Mouse (Mus musculus) kidney, embryonic 14.5 days (tissue): Measurements from ENCODE around the gene Agap3. TPM values are rescaled to one million over a fixed set of nuclear protein-coding genes. Genes with fewer than 3 reads are reported as not detected.
A peak's percentile ranks its signal among the peaks of the same experiment; 100 is the strongest.

Experiments
- ATAC-seq: fragments of 200-750 bp; cut with Nextera tagmentation; 2 replicates; pipeline ENCODE4 v1.8.0; 2017; ENCODE audit warnings: moderate number of reproducible peaks, mild to moderate bottlenecking, moderate TSS enrichment, moderate library complexity; ENCODE audit not compliant: low FRiP score, low TSS enrichment
- H3K27ac ChIP-seq: fragments of 300-500 bp; sonication (generic); 2 replicates; pipeline ENCODE4 v1.5.1; 2014; ENCODE audit warnings: low read depth, mild to moderate bottlenecking, low read length, moderate library complexity, mixed read lengths
- H3K27me3 ChIP-seq: fragments of 300-500 bp; sonication (generic); 2 replicates; pipeline ENCODE4 v1.6.1; 2014; ENCODE audit warnings: mild to moderate bottlenecking, low read length; ENCODE audit not compliant: control insufficient read depth, insufficient read depth
- H3K36me3 ChIP-seq: fragments of 300-500 bp; sonication (generic); 2 replicates; pipeline ENCODE4 v1.6.1; 2014; ENCODE audit warnings: low read length, mixed read lengths; ENCODE audit not compliant: control insufficient read depth, insufficient read depth
- H3K4me1 ChIP-seq: fragments of 300-500 bp; sonication (generic); 2 replicates; pipeline ENCODE4 v1.6.1; 2014; ENCODE audit warnings: low read length, mixed read lengths; ENCODE audit not compliant: control insufficient read depth, insufficient read depth
- H3K4me2 ChIP-seq: fragments of 300-500 bp; sonication (generic); replicated peaks from 2 replicates; pipeline ENCODE4 v1.6.1; 2014; ENCODE audit warnings: low read depth, mild to moderate bottlenecking, low read length
- H3K4me3 ChIP-seq: fragments of 300-500 bp; sonication (generic); 2 replicates; pipeline ENCODE4 v1.5.1; 2014; ENCODE audit warnings: mild to moderate bottlenecking, low read length
- H3K9ac ChIP-seq: fragments of 300-500 bp; sonication (generic); 2 replicates; pipeline ENCODE4 v1.6.1; 2014; ENCODE audit warnings: low read depth, mild to moderate bottlenecking, low read length, moderate library complexity
- H3K9me3 ChIP-seq: fragments of 300-500 bp; sonication (generic); 2 replicates; pipeline ENCODE4 v1.6.1; 2016; ENCODE audit warnings: low read length; ENCODE audit not compliant: control insufficient read depth
- WGBS: fragments of 180-500 bp; shearing (Covaris S2); extraction: QIAGEN DNeasy Blood & Tissue Kit; methylation state at CpG from one replicate; pipeline ENCODE4 v1.1.7; 2014; 5-methylcytosine and 5-hydroxymethylcytosine counted together
- polyA plus RNA-seq: library from polyadenylated mRNA; unstranded; fragments of >200 nt; fragmentation: Nextera tagmentation; extraction: Ambion mirVana; gene quantifications from 2 replicates; pipeline ENCODE4 v1.2.1, GENCODE M21; 2014

Agap3 gene
- polyA plus RNA-seq, 1 experiment from 2014 or later, result 24.7 TPM

DNA sequence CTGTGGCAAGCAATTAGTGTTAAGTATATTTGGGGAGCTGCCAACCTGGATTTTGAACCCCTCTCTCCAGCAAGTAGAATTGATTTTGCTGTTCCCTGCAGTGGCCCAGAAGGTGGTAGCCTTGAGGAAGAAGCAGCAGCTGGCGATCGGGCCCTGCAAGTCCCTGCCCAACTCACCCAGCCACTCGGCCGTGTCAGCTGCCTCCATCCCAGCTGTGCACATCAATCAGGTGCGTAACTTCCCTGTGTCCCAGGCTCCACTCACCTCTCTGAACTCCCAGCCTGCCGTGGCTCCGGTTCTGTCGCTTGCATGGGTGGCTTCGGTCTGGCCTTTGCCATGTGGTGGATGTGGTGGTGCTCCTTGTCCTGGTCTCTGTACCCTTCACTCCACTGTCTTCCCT lies 25.9 kb downstream of the Agap3 start:
- no peak overlapping the region for H3K4me3 ChIP-seq
- no peak overlapping the region for H3K9ac ChIP-seq
- H3K4me2 ChIP-seq, result no peak overlapping the region
- H3K36me3 ChIP-seq, result peaks cover 62% of the 10 kb centered on the region
- no peak for ATAC-seq
- H3K4me1 ChIP-seq, result peaks cover 14% of the 10 kb centered on the region; the same call in 1 of the 2 replicates
- WGBS, result 45% methylated on average over 9 of the region's 9 CpGs
- H3K27me3 ChIP-seq, result peaks cover 6% of the 10 kb centered on the region; the same call in 1 of the 2 replicates
- H3K9me3 ChIP-seq, result no peaks in the 10 kb centered on the region
- H3K27ac ChIP-seq, result no peak overlapping the region

GRCm38 (mm10) chr5:24481647-24482046 lies 29.7 kb downstream of the Agap3 start:
- Histone ChIP-seq H3K27ac (no peak overlapping the region), H3K9ac (0 out of 2 replicates have a peak overlapping the region, but pooled peaks have one; percentile 8), H3K4me1 (peaks cover 7% of the 10 kb centered on the region; the same call in 1 of the 2 replicates), H3K27me3 (no peaks in the 10 kb centered on the region), H3K36me3 (peaks cover 75% of the 10 kb centered on the region), H3K9me3 (no peaks in the 10 kb centered on the region), H3K4me3 (no peak overlapping the region), H3K4me2 (no peak overlapping the region)
- WGBS, result 8% methylated on average over 4 of the region's 4 CpGs
- ATAC-seq, result peak; percentile 40; the same call in 1 of the 2 replicates

DNA sequence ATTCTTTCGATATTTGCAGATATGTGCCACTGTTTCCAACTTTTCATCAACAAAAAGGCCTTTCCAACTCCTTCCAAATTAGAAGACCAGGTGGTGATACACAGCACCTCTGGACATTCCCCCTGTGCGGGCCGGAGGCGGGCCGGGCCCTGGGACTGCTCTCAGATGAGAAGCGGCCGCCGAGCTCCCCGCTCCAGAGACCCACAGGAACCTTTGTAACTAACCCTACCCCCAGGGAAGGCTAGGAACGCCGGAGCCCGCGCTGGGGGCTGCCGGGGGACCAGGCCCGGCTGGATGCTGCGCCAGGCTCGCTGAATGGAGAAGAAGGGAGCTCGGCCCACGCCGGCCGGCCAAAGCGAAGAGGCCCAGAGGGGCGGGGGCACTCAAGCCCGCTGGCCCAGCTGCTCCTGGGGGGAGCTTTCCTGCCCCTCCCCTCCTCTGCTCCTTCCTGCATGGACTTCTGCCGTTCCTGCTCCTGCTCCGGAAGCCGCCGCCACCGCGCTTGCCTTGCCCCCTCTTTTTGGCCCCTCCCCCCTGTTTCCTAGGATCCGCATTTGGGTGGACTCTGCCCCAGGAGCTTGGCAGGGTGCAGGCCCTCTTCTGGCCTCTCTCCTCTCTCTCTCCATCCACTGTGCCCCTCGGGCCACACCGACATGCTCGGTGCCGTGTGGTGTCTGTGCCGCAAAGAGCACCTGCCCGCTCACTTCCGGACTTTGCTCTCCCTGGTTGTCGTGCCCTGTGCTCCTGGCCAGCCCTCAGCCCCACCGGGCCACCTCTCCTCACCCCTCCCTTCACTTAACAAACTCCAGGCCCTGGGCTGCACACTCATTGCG lies 30.5 kb downstream of the Agap3 start:
- Histone ChIP-seq H3K36me3 (peaks cover 74% of the 10 kb centered on the region), H3K4me2 (no peak overlapping the region), H3K4me3 (no peak overlapping the region), H3K9me3 (no peaks in the 10 kb centered on the region), H3K9ac (no peak overlapping the region), H3K27me3 (no peaks in the 10 kb centered on the region), H3K4me1 (peaks cover 7% of the 10 kb centered on the region; the same call in 1 of the 2 replicates), H3K27ac (peak overlapping the region; percentile 12)
- peak; percentile 41 for ATAC-seq
- WGBS, result 60% methylated on average over 41 of the region's 41 CpGs

DNA sequence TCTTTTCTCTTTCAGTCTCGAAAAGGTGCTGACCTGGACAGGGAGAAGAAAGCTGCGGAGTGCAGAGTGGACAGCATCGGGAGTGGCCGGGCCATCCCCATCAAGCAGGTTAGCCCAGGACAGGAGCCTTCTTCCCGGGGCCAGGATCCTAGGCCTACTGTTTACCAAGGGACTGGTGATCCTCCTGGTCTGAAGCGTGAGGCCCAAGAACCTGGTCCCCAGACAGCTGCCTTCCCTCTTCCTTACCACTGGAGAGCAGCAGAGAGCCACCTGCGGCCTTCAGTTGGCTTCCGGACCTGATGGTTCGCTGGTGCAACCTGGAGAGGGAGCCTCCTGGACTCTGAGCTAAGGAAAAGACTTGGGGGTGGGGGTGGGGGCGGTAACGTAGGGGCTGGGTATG lies 31.3 kb downstream of the Agap3 start:
- Histone ChIP-seq H3K27me3 (no peaks in the 10 kb centered on the region), H3K4me1 (peaks cover 7% of the 10 kb centered on the region; the same call in 1 of the 2 replicates), H3K27ac (peak overlapping the region; percentile 12; the same call in 1 of the 2 replicates), H3K4me3 (no peak overlapping the region), H3K9ac (peak overlapping the region; percentile 18; the same call in 1 of the 2 replicates), H3K36me3 (peaks cover 74% of the 10 kb centered on the region), H3K9me3 (no peaks in the 10 kb centered on the region), H3K4me2 (no peak overlapping the region)
- ATAC-seq, result peak; percentile 24
- WGBS, result 24% methylated on average over 11 of the region's 11 CpGs

DNA sequence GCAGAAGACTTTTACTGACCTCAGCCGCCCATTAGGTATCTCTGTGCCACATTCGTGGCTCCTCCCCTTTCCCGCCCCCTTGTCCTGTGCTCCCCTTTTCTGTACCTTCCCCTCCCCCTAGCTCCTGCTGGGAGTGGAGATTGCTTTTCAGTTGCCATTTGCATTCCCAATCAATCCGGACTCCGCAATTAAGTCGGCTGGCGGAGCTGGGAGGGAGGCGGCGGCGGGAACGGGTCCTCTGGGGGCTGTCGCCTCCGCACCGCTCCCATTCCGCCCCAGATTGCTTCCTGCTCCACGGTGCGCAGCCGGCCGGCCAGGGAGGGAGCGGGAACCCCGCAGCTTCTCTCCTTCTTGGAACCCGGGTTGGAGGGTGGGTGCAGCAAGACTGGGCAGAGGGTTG lies 33.0 kb downstream of the Agap3 start:
- no peak for ATAC-seq
- H3K4me1 ChIP-seq, result peaks cover 7% of the 10 kb centered on the region; the same call in 1 of the 2 replicates
- 24% methylated on average over 22 of the region's 22 CpGs for WGBS
- no peaks in the 10 kb centered on the region for H3K9me3 ChIP-seq
- H3K36me3 ChIP-seq, result peaks cover 74% of the 10 kb centered on the region
- H3K4me3 ChIP-seq, result peak overlapping the region; percentile 17; the same call in 1 of the 2 replicates
- no peak overlapping the region; the same call in 1 of the 2 replicates for H3K9ac ChIP-seq
- H3K27ac ChIP-seq, result no peak overlapping the region
- H3K27me3 ChIP-seq, result no peaks in the 10 kb centered on the region
- H3K4me2 ChIP-seq, result peak overlapping the region; percentile 31

DNA sequence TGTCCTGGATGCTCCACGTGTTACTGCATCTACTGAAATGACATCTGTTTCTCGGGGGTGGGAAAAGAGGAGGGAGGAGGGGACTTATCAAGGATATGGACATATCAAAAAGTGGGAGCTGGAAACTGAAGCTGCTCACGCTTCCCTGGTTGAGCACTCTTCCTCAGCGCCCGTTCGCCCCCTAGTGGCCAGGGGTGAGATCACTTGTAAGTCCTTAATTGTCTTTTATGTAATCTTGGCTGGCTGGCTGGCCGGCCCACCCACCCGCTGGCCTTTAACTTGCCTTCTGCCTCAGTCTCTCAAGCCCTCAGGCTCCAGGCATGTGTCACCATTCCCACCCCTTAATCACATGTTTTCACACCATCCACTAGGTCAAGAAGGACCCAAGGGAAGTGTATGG lies 34.1 kb downstream of the Agap3 start:
- 3% methylated on average over 8 of the region's 8 CpGs for WGBS
- H3K9ac ChIP-seq, result no peak overlapping the region
- H3K4me3 ChIP-seq, result no peak overlapping the region
- no peak overlapping the region for H3K4me2 ChIP-seq
- H3K27ac ChIP-seq, result no peak overlapping the region
- no peaks in the 10 kb centered on the region for H3K9me3 ChIP-seq
- peaks cover 7% of the 10 kb centered on the region; the same call in 1 of the 2 replicates for H3K4me1 ChIP-seq
- ATAC-seq, result no peak
- peaks cover 74% of the 10 kb centered on the region for H3K36me3 ChIP-seq
- no peaks in the 10 kb centered on the region for H3K27me3 ChIP-seq

GRCm38 (mm10) chr5:24486738-24487137 lies 34.8 kb downstream of the Agap3 start:
- H3K4me2 ChIP-seq, result no peak overlapping the region
- H3K4me3 ChIP-seq, result no peak overlapping the region
- WGBS, result 90% methylated on average over 5 of the region's 5 CpGs
- no peak overlapping the region for H3K9ac ChIP-seq
- peaks cover 75% of the 10 kb centered on the region for H3K36me3 ChIP-seq
- H3K4me1 ChIP-seq, result peaks cover 7% of the 10 kb centered on the region; the same call in 1 of the 2 replicates
- H3K9me3 ChIP-seq, result no peaks in the 10 kb centered on the region
- no peak for ATAC-seq
- no peaks in the 10 kb centered on the region for H3K27me3 ChIP-seq
- no peak overlapping the region for H3K27ac ChIP-seq

DNA sequence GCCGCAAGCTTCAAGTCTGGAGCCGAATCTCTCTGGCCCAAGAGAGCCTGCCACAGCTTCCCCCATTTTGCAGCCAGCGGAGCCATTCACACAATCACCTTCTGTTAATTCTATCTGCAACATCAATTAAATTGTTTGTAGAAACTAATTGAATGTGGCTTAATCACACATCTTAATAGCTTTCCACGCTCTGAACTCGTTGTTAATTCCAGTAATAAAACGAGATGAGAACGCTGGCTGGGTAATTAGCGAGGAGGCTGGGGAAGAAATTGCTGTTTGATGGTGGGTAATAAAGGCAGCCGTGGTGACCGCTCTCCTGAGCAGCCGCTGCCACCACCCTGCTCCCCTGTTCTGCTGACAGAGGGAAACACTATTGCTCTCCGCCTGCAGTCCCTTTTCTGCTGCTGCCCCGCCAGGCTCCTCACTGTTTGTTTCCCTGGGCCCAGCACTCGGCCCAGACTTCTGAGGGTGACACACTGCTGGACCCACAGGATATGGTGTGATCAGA lies 38.5 kb downstream of the Agap3 start:
- ATAC-seq, result no peak
- Histone ChIP-seq H3K36me3 (peaks cover 86% of the 10 kb centered on the region), H3K4me3 (no peak overlapping the region), H3K4me1 (no peaks in the 10 kb centered on the region), H3K9ac (no peak overlapping the region), H3K4me2 (no peak overlapping the region), H3K9me3 (no peaks in the 10 kb centered on the region), H3K27ac (no peak overlapping the region), H3K27me3 (no peaks in the 10 kb centered on the region)
- 42% methylated on average over 14 of the region's 14 CpGs for WGBS
